Mouse (Mus musculus) E14TG2a.4 (cell line): ENCODE measurements at regions not wholly inside any gene's neighbourhood (a gene's known extent, or its start where the extent isn't known, plus 50 kb on each side); places are given as distances from the start of the nearest gene placed in this dataset.

Experiments used
- H3K27me3 ChIP-seq: 2 replicates; pipeline ENCODE4 v1.6.1; 2014; ENCODE audit warnings: low read length, control low read depth; ENCODE audit not compliant: insufficient read depth
- H3K36me3 ChIP-seq: 2 replicates; pipeline ENCODE4 v1.6.1; 2014; ENCODE audit warnings: low read length, control low read depth; ENCODE audit not compliant: insufficient read depth
- H3K4me1 ChIP-seq: replicated peaks from 2 replicates; pipeline ENCODE4 v1.6.1; 2014; ENCODE audit warnings: low read depth, low read length, control low read depth
- H3K4me3 ChIP-seq: replicated peaks from 2 replicates; pipeline ENCODE4 v1.5.1; 2014; ENCODE audit warnings: mild to moderate bottlenecking, low read length
- H3K9me3 ChIP-seq: 2 replicates; pipeline ENCODE4 v1.6.1; 2014; ENCODE audit warnings: low read length, control low read depth
- CTCF ChIP-seq: conservative IDR thresholded peaks from 2 replicates; pipeline ENCODE4 v1.5.1; 2014; ENCODE audit warnings: low read length
- NANOG ChIP-seq: IDR thresholded peaks from 2 replicates; pipeline ENCODE4 v1.6.1; 2014; ENCODE audit warnings: borderline replicate concordance, low read length, mixed read lengths
- POU5F1 ChIP-seq: IDR thresholded peaks from 2 replicates; pipeline ENCODE4 v1.6.1; 2014; ENCODE audit warnings: low read length, borderline replicate concordance

DNA sequence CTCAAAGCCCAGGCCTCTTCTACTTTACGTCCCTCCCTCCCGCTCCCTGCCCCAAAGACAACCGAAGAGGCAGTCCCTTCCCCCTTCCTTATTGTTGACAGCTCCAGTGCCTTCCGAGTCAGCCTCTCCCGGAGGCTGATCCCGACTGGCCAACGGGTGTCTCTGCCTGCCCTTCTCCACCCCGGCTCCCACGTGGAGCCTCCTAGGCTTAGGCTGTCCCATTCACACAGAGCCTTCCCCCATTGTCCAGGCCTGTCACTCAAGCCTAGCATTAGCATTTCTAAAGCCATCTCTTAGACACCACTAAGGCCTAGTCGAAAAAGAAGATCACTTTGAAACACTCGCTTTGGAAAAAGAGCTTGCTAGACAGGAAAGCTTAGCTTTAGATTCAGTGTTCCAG lies 51.2 kb upstream of the Pja1 start:
- H3K4me1 ChIP-seq, result peaks cover 19% of the 10 kb centered on the region
- TF ChIP-seq CTCF (no peak), NANOG (no peak), POU5F1 (no peak)
- no peaks in the 10 kb centered on the region for H3K36me3 ChIP-seq
- no peak overlapping the region for H3K4me3 ChIP-seq
- no peaks in the 10 kb centered on the region for H3K9me3 ChIP-seq
- H3K27me3 ChIP-seq, result peaks cover 68% of the 10 kb centered on the region

DNA sequence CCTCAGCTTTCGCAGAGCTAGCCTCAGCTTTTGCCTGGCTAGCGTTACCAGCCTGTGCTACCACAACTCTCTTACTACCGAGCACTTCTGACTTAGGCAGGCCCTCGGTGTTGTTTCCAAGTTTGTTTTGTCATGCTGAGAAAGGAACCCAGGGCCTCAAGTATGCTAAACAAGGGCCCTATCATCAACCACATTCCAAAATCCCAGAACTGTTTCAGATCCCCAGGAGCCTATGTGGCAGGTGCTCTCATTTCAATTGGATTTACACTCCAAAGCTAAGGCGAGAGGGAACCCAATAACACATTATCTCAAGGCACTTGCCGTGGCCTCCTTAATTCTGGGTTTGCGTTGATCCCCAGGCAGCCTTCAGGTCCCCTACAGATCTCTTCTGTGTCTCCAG lies 50.8 kb upstream of the Pja1 start:
- no peak overlapping the region for H3K4me3 ChIP-seq
- H3K36me3 ChIP-seq, result no peaks in the 10 kb centered on the region
- TF ChIP-seq NANOG (peak; percentile 43; the same call in 1 of the 2 replicates), CTCF (no peak)
- no peaks in the 10 kb centered on the region for H3K9me3 ChIP-seq
- peaks cover 69% of the 10 kb centered on the region for H3K27me3 ChIP-seq
- H3K4me1 ChIP-seq, result peaks cover 19% of the 10 kb centered on the region
